Mouse (Mus musculus) CH12.LX (cell line): Measurements from ENCODE around the gene Cbx4.
A peak's percentile ranks its signal among the peaks of the same experiment; 100 is the strongest.

Experiments
- CTCF ChIP-seq, 2 experiments: IDR thresholded peaks in 1 of 2; conservative IDR thresholded peaks in 1 of 2; 2 replicates each; pipeline ENCODE4 v1.5.1; 2011 to 2012; ENCODE audit warnings: low read depth in 2 of 2, low read length in 2 of 2, improper control_type of control experiment in 1 of 2, inconsistent platforms in 1 of 2, mild to moderate bottlenecking in 1 of 2, moderate library complexity in 1 of 2
- E2F4 ChIP-seq: IDR thresholded peaks from 2 replicates; pipeline ENCODE4 v1.6.1; 2011; ENCODE audit warnings: low read depth, low read length, improper control_type of control experiment; ENCODE audit not compliant: insufficient replicate concordance
- EP300 ChIP-seq: IDR thresholded peaks from 2 replicates; pipeline ENCODE4 v1.6.1; 2011; ENCODE audit warnings: low read length, improper control_type of control experiment
- JUND ChIP-seq: conservative IDR thresholded peaks from 2 replicates; pipeline ENCODE4 v1.6.1; 2011; ENCODE audit warnings: low read depth, low read length, improper control_type of control experiment
- MAFK ChIP-seq: IDR thresholded peaks from 2 replicates; pipeline ENCODE4 v1.6.1; 2011; ENCODE audit warnings: low read length, improper control_type of control experiment; ENCODE audit not compliant: insufficient replicate concordance
- MXI1 ChIP-seq: IDR thresholded peaks from 2 replicates; pipeline ENCODE4 v1.6.1; 2011; ENCODE audit warnings: mild to moderate bottlenecking, low read depth, low read length, improper control_type of control experiment
- POLR2A ChIP-seq: IDR thresholded peaks from 2 replicates; pipeline ENCODE4 v1.6.1; 2011; ENCODE audit warnings: low read depth, mild to moderate bottlenecking, improper control_type of control experiment, low read length
- SIN3A ChIP-seq: IDR thresholded peaks from 2 replicates; pipeline ENCODE4 v1.6.1; 2012; ENCODE audit warnings: low read length, improper control_type of control experiment, inconsistent platforms
- UBTF ChIP-seq: IDR thresholded peaks from 2 replicates; pipeline ENCODE4 v1.6.1; 2012; ENCODE audit warnings: low read depth, mild to moderate bottlenecking, inconsistent platforms, low read length, improper control_type of control experiment, moderate library complexity
- ZC3H11A ChIP-seq: IDR thresholded peaks from 2 replicates; pipeline ENCODE4 v1.6.1; 2012; ENCODE audit warnings: low read depth, mild to moderate bottlenecking, inconsistent platforms, low read length, improper control_type of control experiment

- TF ChIP-seq EP300, result no peak
- no peak for TF ChIP-seq CTCF (conservative IDR thresholded peaks at IDR 0.05 in 1 of 2, IDR thresholded peaks at IDR 0.05 in 1 of 2; ENCODE audit: low read depth in 2 of 2, low read length in 2 of 2)
- no peak for TF ChIP-seq ZC3H11A
- no peak for TF ChIP-seq SIN3A
- TF ChIP-seq MAFK, result no peak
- TF ChIP-seq E2F4, result no peak
- TF ChIP-seq JUND, result no peak
- TF ChIP-seq POLR2A, result no peak
- TF ChIP-seq UBTF, result no peak
- TF ChIP-seq MXI1, result 0 out of 2 replicates have a peak, but pooled peaks have one; percentile 29
Observed at GRCm38 (mm10) chr11:119130081-119130765, 44.2 kb upstream of the Cbx4 start.
